ENCODE assay signal across 8 mouse cellular contexts in genomic region chr17:84957487-84958259, GRCm38 (mm10). TPM values are rescaled to one million over a fixed set of nuclear protein-coding genes. Genes with fewer than 3 reads are reported as not detected.
DNase-seq lines count a peak whose midpoint lies in the region; ATAC-seq and TF ChIP-seq lines count a peak whose summit lies in the region.

No protein-coding gene starts in this region.

- H3K4me3 ChIP-seq in bone marrow, adult 2 months (replicated peaks; ENCODE audit: control insufficient read depth, low read depth, low read length): peak overlapping the region; percentile 77
- H3K4me3 ChIP-seq in embryonic facial prominence, embryonic 15.5 days (replicated peaks): peak overlapping the region; percentile 91
- peak overlapping the region; percentile 93 for H3K4me3 ChIP-seq in limb, embryonic 14.5 days (replicated peaks; ENCODE audit: low read length)
- H3K4me3 ChIP-seq in midbrain, postnatal 0 days (ENCODE audit: low read depth, low read length): peak overlapping the region; percentile 97

- H3K4me2 ChIP-seq in embryonic facial prominence, embryonic 15.5 days (replicated peaks): peak overlapping the region; percentile 70
- peak overlapping the region; percentile 65 for H3K4me2 ChIP-seq in limb, embryonic 14.5 days (replicated peaks; ENCODE audit: low read depth, low read length, severe bottlenecking)
- H3K4me2 ChIP-seq in midbrain, postnatal 0 days (ENCODE audit: low read depth, low read length, poor library complexity, severe bottlenecking): peak overlapping the region; percentile 56

- peak overlapping the region; percentile 91 for H3K27ac ChIP-seq in bone marrow, adult 2 months (ENCODE audit: control insufficient read depth, insufficient read depth, low read depth, low read length, poor library complexity)
- H3K27ac ChIP-seq in embryonic facial prominence, embryonic 15.5 days (replicated peaks): peak overlapping the region; percentile 97
- peak overlapping the region; percentile 91 for H3K27ac ChIP-seq in limb, embryonic 14.5 days (replicated peaks; ENCODE audit: low read depth, low read length)
- H3K27ac ChIP-seq in midbrain, postnatal 0 days (ENCODE audit: low read depth, low read length): peak overlapping the region; percentile 90

- TF ChIP-seq POLR2A in bone marrow, adult 2 months (IDR thresholded peaks at IDR 0.05; ENCODE audit: borderline replicate concordance, control insufficient read depth, low read depth, low read length): peak; percentile 98
- TF ChIP-seq POLR2A in limb, embryonic 14.5 days (IDR thresholded peaks at IDR 0.05; ENCODE audit: borderline replicate concordance, extremely low read depth, insufficient read depth, insufficient read length): peak; percentile 98

- peak; percentile 99 for DNase-seq in 416B (ENCODE audit: low read depth)
- peak; percentile 100 for DNase-seq in heart, adult 8-10 months (ENCODE audit: low spot score)
- peak; percentile 100 for DNase-seq in kidney, adult 9 months
- peak; percentile 99 for DNase-seq in limb, embryonic 14.5 days (ENCODE audit: low spot score)
- DNase-seq in midbrain, postnatal 0 days (ENCODE audit: low spot score): peak; percentile 100
- DNase-seq in spleen, postnatal 14 days (ENCODE audit: low spot score in 2 of 2): peak; percentile 98 to 99

- H3K9ac ChIP-seq in embryonic facial prominence, embryonic 15.5 days: peak overlapping the region; percentile 89
- peak overlapping the region; percentile 94 for H3K9ac ChIP-seq in limb, embryonic 14.5 days (ENCODE audit: low read depth, low read length, severe bottlenecking)
- peak overlapping the region; percentile 94 for H3K9ac ChIP-seq in midbrain, postnatal 0 days (replicated peaks; ENCODE audit: low read length, poor library complexity, severe bottlenecking)

- no peaks in the 10 kb centered on the region for H3K9me3 ChIP-seq in embryonic facial prominence, embryonic 15.5 days (replicated peaks)
- no peaks in the 10 kb centered on the region for H3K9me3 ChIP-seq in limb, embryonic 14.5 days (ENCODE audit: control insufficient read depth, low read length)
- H3K9me3 ChIP-seq in midbrain, postnatal 0 days (ENCODE audit: low read length): no peaks in the 10 kb centered on the region

- no peak for TF ChIP-seq CTCF in bone marrow, adult 2 months (IDR thresholded peaks at IDR 0.05; ENCODE audit: control insufficient read depth, insufficient read depth, low read length)
- TF ChIP-seq CTCF in midbrain, postnatal 0 days (IDR thresholded peaks at IDR 0.05): no peak

- peak; percentile 99 for ATAC-seq in embryonic facial prominence, embryonic 15.5 days (ENCODE audit: insufficient number of reproducible peaks, low FRiP score, low TSS enrichment, low read depth)
- peak; percentile 98 for ATAC-seq in limb, embryonic 14.5 days (ENCODE audit: low FRiP score, low read depth)
- ATAC-seq in midbrain, postnatal 0 days (ENCODE audit: low FRiP score): peak; percentile 99

- under 1% methylated on average over 55 of the region's 55 CpGs for WGBS in bone marrow, adult 2 months
- WGBS in embryonic facial prominence, embryonic 15.5 days: under 1% methylated on average over 55 of the region's 55 CpGs
- under 1% methylated on average over 34 of the region's 55 CpGs for WGBS in limb, embryonic 14.5 days
- WGBS in midbrain, postnatal 0 days: under 1% methylated on average over 53 of the region's 55 CpGs

- no peaks in the 10 kb centered on the region for H3K27me3 ChIP-seq in embryonic facial prominence, embryonic 15.5 days
- no peaks in the 10 kb centered on the region for H3K27me3 ChIP-seq in limb, embryonic 14.5 days (ENCODE audit: control insufficient read depth, insufficient read depth, low read length)
- no peaks in the 10 kb centered on the region for H3K27me3 ChIP-seq in midbrain, postnatal 0 days (ENCODE audit: insufficient read depth, low read length)

- no peaks in the 10 kb centered on the region for H3K36me3 ChIP-seq in embryonic facial prominence, embryonic 15.5 days
- no peaks in the 10 kb centered on the region for H3K36me3 ChIP-seq in limb, embryonic 14.5 days (ENCODE audit: control insufficient read depth, insufficient read depth, low read length)
- H3K36me3 ChIP-seq in midbrain, postnatal 0 days (ENCODE audit: insufficient read depth, low read length): no peaks in the 10 kb centered on the region

- H3K4me1 ChIP-seq in bone marrow, adult 2 months (ENCODE audit: control insufficient read depth, insufficient read depth, low read length): no peaks in the 10 kb centered on the region
- H3K4me1 ChIP-seq in embryonic facial prominence, embryonic 15.5 days: peaks cover 21% of the 10 kb centered on the region
- peaks cover 17% of the 10 kb centered on the region for H3K4me1 ChIP-seq in limb, embryonic 14.5 days (ENCODE audit: control insufficient read depth, insufficient read depth, low read length)
- H3K4me1 ChIP-seq in midbrain, postnatal 0 days (ENCODE audit: insufficient read depth, low read length): peaks cover 14% of the 10 kb centered on the region

RNA-seq across cellular contexts. Expression of gene Ppm1b, which starts 1.1 kb away (rescaled TPM):
- polyA plus RNA-seq in bone marrow, adult 2 months (2011; ENCODE audit: insufficient read depth, insufficient read length, low replicate concordance, missing spikeins): 49.8 and 67.9 TPM in 2 replicates
- 72.0 and 79.6 TPM in 2 replicates for polyA plus RNA-seq in embryonic facial prominence, embryonic 15.5 days (2015; fragmentation: Nextera tagmentation; extraction: Ambion mirVana)
- 100 to 1,000 TPM; 114 to 144 (median 130) TPM for total RNA-seq in heart, adult 8-10 months (2022)
- polyA plus RNA-seq in limb, embryonic 14.5 days (2012; rRNA removed): 51.4 and 59.9 TPM in 2 replicates
- polyA plus RNA-seq in limb, embryonic 14.5 days (2014; fragmentation: Nextera tagmentation; extraction: Ambion mirVana): 69.3 and 72.6 TPM in 2 replicates
- total RNA-seq in midbrain, postnatal 0 days (2014; rRNA removed): 51.9 and 63.1 TPM in 2 replicates
- 52.9 and 54.7 TPM in 2 replicates for polyA plus RNA-seq in midbrain, postnatal 0 days (2015; fragmentation: Nextera tagmentation; extraction: Ambion mirVana)

Comparison
In these comparisons a context has a peak if more than half of its experiments do, and no peak if none do; other contexts are left out.
1. Peak in every context shown above with its lines: DNase-seq, ATAC-seq, H3K4me3 ChIP-seq and H3K27ac ChIP-seq.